In the genomic region with DNA sequence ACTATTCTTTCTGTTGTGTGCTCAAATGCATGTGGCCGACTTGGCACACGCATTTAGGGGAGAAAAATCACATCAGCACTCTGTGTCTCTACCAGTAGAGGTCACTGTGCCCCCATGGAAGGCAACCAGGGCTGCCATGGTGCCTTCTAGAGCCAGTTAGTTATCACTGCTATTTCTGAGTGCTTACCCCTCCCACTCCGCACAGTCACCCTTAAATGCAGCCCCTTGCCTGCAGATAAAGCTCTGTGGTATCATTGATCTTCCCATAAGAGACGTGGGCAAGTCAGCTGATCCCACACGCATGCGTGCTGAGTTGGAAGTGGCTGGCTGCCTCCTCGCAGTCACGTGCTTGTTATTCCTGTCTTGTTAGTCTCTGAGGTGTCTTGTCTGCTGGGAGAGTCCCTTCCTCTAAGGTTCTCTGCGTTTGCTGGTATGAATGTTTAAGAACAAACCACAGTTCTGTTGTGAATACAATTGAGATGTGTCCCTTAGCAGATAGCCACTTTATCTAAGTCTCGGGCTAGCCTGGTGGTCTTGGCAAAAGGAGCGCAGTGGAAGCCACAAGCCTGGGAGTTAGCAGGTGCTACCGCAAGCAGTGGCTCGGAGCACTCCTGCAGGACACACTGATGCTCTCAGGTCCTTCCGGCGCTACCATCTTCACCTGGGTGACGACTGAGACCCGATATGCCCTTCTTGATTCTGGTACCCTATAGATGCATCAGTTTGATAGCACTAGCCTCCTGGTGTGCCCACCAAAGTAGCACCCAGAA, we compare ENCODE assay signal across 8 mouse cellular contexts.
DNase-seq lines count a peak whose midpoint lies in the region; ATAC-seq and TF ChIP-seq lines count a peak whose summit lies in the region.

No protein-coding gene starts in this region.

- peak; percentile 89 for TF ChIP-seq CTCF in cortical plate, adult 2 months (IDR thresholded peaks at IDR 0.05; ENCODE audit: extremely low read depth, insufficient read depth, low read length)
- TF ChIP-seq CTCF in intestine, postnatal 0 days (IDR thresholded peaks at IDR 0.05; ENCODE audit: low read depth) = peak; percentile 97

- H3K27ac ChIP-seq in cortical plate, adult 2 months (ENCODE audit: insufficient read depth, low read length) = no peak overlapping the region
- H3K27ac ChIP-seq in intestine, postnatal 0 days (ENCODE audit: low read depth, low read length) = no peak overlapping the region
- H3K27ac ChIP-seq in limb, embryonic 15.5 days = no peak overlapping the region

- H3K4me1 ChIP-seq in cortical plate, adult 2 months (ENCODE audit: control insufficient read depth, insufficient read depth, low read length) = 0 out of 2 replicates have a peak, but pooled peaks cover 2% of the 10 kb centered on the region
- no peaks in the 10 kb centered on the region for H3K4me1 ChIP-seq in intestine, postnatal 0 days (replicated peaks; ENCODE audit: control insufficient read depth, insufficient read depth, low read length)
- H3K4me1 ChIP-seq in limb, embryonic 15.5 days = no peaks in the 10 kb centered on the region; the same call in 1 of the 2 replicates

- DNase-seq in A20 (ENCODE audit: low read depth, low spot score) = peak; percentile 58
- DNase-seq in R1 (ENCODE audit: low read depth, low spot score) = peak; percentile 84
- DNase-seq in gastrocnemius, postnatal 10 days = peak; percentile 53
- peak; percentile 72 for DNase-seq in naive thymus-derived CD4-positive, alpha-beta T cell, adult 2 months (ENCODE audit: low read depth)
- DNase-seq in telencephalon, adult 2 months (ENCODE audit: low read depth, low spot score) = peak; percentile 64

- H3K27me3 ChIP-seq in intestine, postnatal 0 days (replicated peaks; ENCODE audit: control insufficient read depth, insufficient read depth, low read length) = no peaks in the 10 kb centered on the region
- no peaks in the 10 kb centered on the region for H3K27me3 ChIP-seq in limb, embryonic 15.5 days

- peak; percentile 72 for ATAC-seq in intestine, postnatal 0 days
- 0 out of 2 replicates have a peak, but pooled peaks have one; percentile 48 for ATAC-seq in limb, embryonic 15.5 days (ENCODE audit: insufficient number of reproducible peaks, low FRiP score, low TSS enrichment, low read depth)

- no peak overlapping the region for H3K9ac ChIP-seq in intestine, postnatal 0 days (ENCODE audit: low read depth, low read length)
- H3K9ac ChIP-seq in limb, embryonic 15.5 days = no peak overlapping the region

- H3K4me2 ChIP-seq in intestine, postnatal 0 days (replicated peaks; ENCODE audit: low read depth) = peak overlapping the region; percentile 33; the same call in 1 of the 2 replicates
- H3K4me2 ChIP-seq in limb, embryonic 15.5 days = no peak overlapping the region

- no peak overlapping the region for H3K4me3 ChIP-seq in cortical plate, adult 2 months (ENCODE audit: insufficient read depth, low read length)
- no peak overlapping the region for H3K4me3 ChIP-seq in intestine, postnatal 0 days (ENCODE audit: low read depth, low read length)
- no peak overlapping the region for H3K4me3 ChIP-seq in limb, embryonic 15.5 days

- no peaks in the 10 kb centered on the region for H3K36me3 ChIP-seq in intestine, postnatal 0 days (ENCODE audit: control insufficient read depth, insufficient read depth)
- 0 out of 2 replicates have a peak, but pooled peaks cover 5% of the 10 kb centered on the region for H3K36me3 ChIP-seq in limb, embryonic 15.5 days

- WGBS in intestine, postnatal 0 days = 70% methylated on average over 17 of the region's 17 CpGs
- 75% methylated on average over 17 of the region's 17 CpGs for WGBS in limb, embryonic 15.5 days

- H3K9me3 ChIP-seq in intestine, postnatal 0 days (ENCODE audit: control insufficient read depth) = no peaks in the 10 kb centered on the region
- no peaks in the 10 kb centered on the region for H3K9me3 ChIP-seq in limb, embryonic 15.5 days

- TF ChIP-seq POLR2A in cortical plate, adult 2 months (IDR thresholded peaks at IDR 0.05; ENCODE audit: extremely low read depth, insufficient read depth, low read length) = 0 out of 2 replicates have a peak, but pooled peaks have one; percentile 37
